Mouse (Mus musculus): ENCODE results near the gene Emc7.
A peak's percentile ranks its signal among the peaks of the same experiment; 100 is the strongest.
"Not testable (repeated sequence)": the region's sequence is repeated elsewhere in the genome, so short reads cannot be mapped to it uniquely, and the experiment has no call there.

The Emc7 gene

GRCm38 (mm10) chr2:112454862-112455564 lies at the start of gene Emc7:
Gene Emc7 (plus strand): TSS chr2:112454997.
- DNase-seq: peak; percentile 94

GRCm38 (mm10) chr2:112407030-112407429 lies 47.8 kb upstream of the Emc7 start:
- DNase-seq: no peak

- DNase-seq: no peak
Observed at GRCm38 (mm10) chr2:112425308-112425707, 29.5 kb upstream of the Emc7 start.

GRCm38 (mm10) chr2:112428534-112428933 lies 26.3 kb upstream of the Emc7 start:
- not testable (repeated sequence) for DNase-seq

- DNase-seq: no peak
Observed at GRCm38 (mm10) chr2:112429665-112430064, 25.1 kb upstream of the Emc7 start.

GRCm38 (mm10) chr2:112430403-112430802 lies 24.4 kb upstream of the Emc7 start:
- no peak for DNase-seq

- DNase-seq: no peak
Observed at GRCm38 (mm10) chr2:112432523-112432922, 22.3 kb upstream of the Emc7 start.

GRCm38 (mm10) chr2:112433359-112433758 lies 21.4 kb upstream of the Emc7 start:
- peak; percentile 41 for DNase-seq

- DNase-seq: no peak
Observed at GRCm38 (mm10) chr2:112436292-112436691, 18.5 kb upstream of the Emc7 start.

GRCm38 (mm10) chr2:112437589-112437988 lies 17.2 kb upstream of the Emc7 start:
- no peak for DNase-seq

- no peak for DNase-seq
Observed at GRCm38 (mm10) chr2:112443491-112443890, 11.3 kb upstream of the Emc7 start.

GRCm38 (mm10) chr2:112445511-112445910 lies 9.3 kb upstream of the Emc7 start:
- no peak for DNase-seq

- not testable (repeated sequence) for DNase-seq
Observed at GRCm38 (mm10) chr2:112448046-112448445, 6.8 kb upstream of the Emc7 start.

- no peak for DNase-seq
Observed at GRCm38 (mm10) chr2:112448510-112449059, 6.2 kb upstream of the Emc7 start.

GRCm38 (mm10) chr2:112449597-112450296 lies 5.0 kb upstream of the Emc7 start:
- peak; percentile 28 for DNase-seq

- DNase-seq: not testable (repeated sequence)
Observed at GRCm38 (mm10) chr2:112452513-112452912, 2.3 kb upstream of the Emc7 start.

GRCm38 (mm10) chr2:112454125-112454861 lies 504 bp upstream of the Emc7 start:
- no peak for DNase-seq

GRCm38 (mm10) chr2:112460557-112460956 lies 5.8 kb downstream of the Emc7 start:
- DNase-seq: no peak

GRCm38 (mm10) chr2:112469542-112469941 lies 14.7 kb downstream of the Emc7 start:
- no peak for DNase-seq

- no peak for DNase-seq
Observed at GRCm38 (mm10) chr2:112470961-112471381, 16.2 kb downstream of the Emc7 start.

GRCm38 (mm10) chr2:112472076-112472475 lies 17.3 kb downstream of the Emc7 start:
- no peak for DNase-seq

- DNase-seq: no peak
Observed at GRCm38 (mm10) chr2:112474997-112475724, 20.4 kb downstream of the Emc7 start.

GRCm38 (mm10) chr2:112476554-112476953 lies 21.8 kb downstream of the Emc7 start:
- DNase-seq: no peak
